8 mouse cellular contexts compared by ENCODE assay signal in genomic region chr5:111414192-111414591, GRCm38 (mm10). TPM values are rescaled to one million over a fixed set of nuclear protein-coding genes. Genes with fewer than 3 reads are reported as not detected.
A peak's percentile ranks its signal among the peaks of the same experiment; 100 is the strongest.
DNase-seq lines count a peak whose midpoint lies in the region; ATAC-seq and TF ChIP-seq lines count a peak whose summit lies in the region.

No protein-coding gene starts in this region.

- no peaks in the 10 kb centered on the region for H3K27me3 ChIP-seq in heart, adult 2 months (ENCODE audit: control insufficient read depth, insufficient read depth, low read length)
- peaks cover 24% of the 10 kb centered on the region for H3K27me3 ChIP-seq in kidney, embryonic 14.5 days (ENCODE audit: control insufficient read depth, insufficient read depth, low read length)
- no peaks in the 10 kb centered on the region for H3K27me3 ChIP-seq in liver, adult 2 months (ENCODE audit: control insufficient read depth, insufficient read depth, low read length)
- peaks cover 4% of the 10 kb centered on the region; the same call in 1 of the 2 replicates for H3K27me3 ChIP-seq in stomach, postnatal 0 days (ENCODE audit: control insufficient read depth, insufficient read depth, low read length)

- TF ChIP-seq POLR2A in heart, adult 2 months (IDR thresholded peaks at IDR 0.05; ENCODE audit: insufficient read depth, low read depth, low read length) = no peak
- no peak for TF ChIP-seq POLR2A in liver, adult 2 months (IDR thresholded peaks at IDR 0.05; ENCODE audit: extremely low read depth, insufficient read depth, low read length)

- intact Hi-C loops in heart, adult 2 months (cut with DNase I) = loop anchor here (1.0 to 10.0 kb wide), 3 partner anchors 158 to 481 kb away; no protein-coding TSS in a partner anchor

- H3K27ac ChIP-seq in heart, adult 2 months = no peak overlapping the region
- H3K27ac ChIP-seq in kidney, embryonic 14.5 days (ENCODE audit: low read depth, low read length) = no peak overlapping the region
- no peak overlapping the region for H3K27ac ChIP-seq in liver, adult 2 months (replicated peaks; ENCODE audit: insufficient read depth, low read depth, low read length)
- no peak overlapping the region for H3K27ac ChIP-seq in stomach, postnatal 0 days (replicated peaks)

- H3K9me3 ChIP-seq in kidney, embryonic 14.5 days (ENCODE audit: control insufficient read depth, low read length) = no peaks in the 10 kb centered on the region
- no peaks in the 10 kb centered on the region for H3K9me3 ChIP-seq in stomach, postnatal 0 days (ENCODE audit: control insufficient read depth, low read length)

- DNase-seq in cerebellum, adult 9-11 months = peak; percentile 18
- no peak for DNase-seq in cerebellum, adult 11-12 months
- peak; percentile 92 for DNase-seq in embryo, embryonic 11 days
- DNase-seq in heart, adult 2 months = peak; percentile 80 to 87
- DNase-seq in liver, adult 2 months (ENCODE audit: extremely low read depth, low read depth, low spot score) = peak; percentile 54
- DNase-seq in neural tube, embryonic 10.5 days (ENCODE audit: extremely low spot score, low spot score) = peak; percentile 75
- DNase-seq in stomach, postnatal 0 days (ENCODE audit: low spot score) = peak; percentile 81

- ATAC-seq in kidney, embryonic 14.5 days (ENCODE audit: low FRiP score, low TSS enrichment) = peak; percentile 34; the same call in 1 of the 2 replicates
- peak; percentile 27 for ATAC-seq in stomach, postnatal 0 days (ENCODE audit: low FRiP score, low TSS enrichment)

- no peak overlapping the region for H3K4me2 ChIP-seq in kidney, embryonic 14.5 days (replicated peaks; ENCODE audit: low read depth, low read length)
- no peak overlapping the region for H3K4me2 ChIP-seq in stomach, postnatal 0 days (replicated peaks; ENCODE audit: low read depth)

- peaks cover 2% of the 10 kb centered on the region for H3K4me1 ChIP-seq in heart, adult 2 months (ENCODE audit: control insufficient read depth, insufficient read depth, low read length)
- H3K4me1 ChIP-seq in kidney, embryonic 14.5 days (ENCODE audit: control insufficient read depth, insufficient read depth, low read length) = peaks cover 15% of the 10 kb centered on the region
- H3K4me1 ChIP-seq in liver, adult 2 months (ENCODE audit: control insufficient read depth, insufficient read depth, low read length) = no peaks in the 10 kb centered on the region; the same call in 1 of the 2 replicates
- peaks cover 6% of the 10 kb centered on the region for H3K4me1 ChIP-seq in stomach, postnatal 0 days (replicated peaks; ENCODE audit: control insufficient read depth, insufficient read depth)

- peaks cover 2% of the 10 kb centered on the region; the same call in 1 of the 2 replicates for H3K79me2 ChIP-seq in heart, adult 2 months (replicated peaks; ENCODE audit: control insufficient read depth, insufficient read depth, low read length)
- H3K79me2 ChIP-seq in liver, adult 2 months (ENCODE audit: control insufficient read depth, insufficient read depth, low read length) = peaks cover 19% of the 10 kb centered on the region

- no peaks in the 10 kb centered on the region for H3K36me3 ChIP-seq in heart, adult 2 months (ENCODE audit: control insufficient read depth, insufficient read depth, low read length)
- H3K36me3 ChIP-seq in kidney, embryonic 14.5 days (ENCODE audit: control insufficient read depth, insufficient read depth, low read length) = no peaks in the 10 kb centered on the region
- peaks cover 3% of the 10 kb centered on the region for H3K36me3 ChIP-seq in liver, adult 2 months (ENCODE audit: control insufficient read depth, insufficient read depth, low read length)
- H3K36me3 ChIP-seq in stomach, postnatal 0 days (ENCODE audit: control insufficient read depth, insufficient read depth, low read length) = no peaks in the 10 kb centered on the region

- no peak overlapping the region for H3K9ac ChIP-seq in heart, adult 2 months (ENCODE audit: low read depth, low read length)
- H3K9ac ChIP-seq in kidney, embryonic 14.5 days (ENCODE audit: low read depth, low read length) = no peak overlapping the region
- H3K9ac ChIP-seq in liver, adult 2 months (ENCODE audit: low read depth, low read length) = no peak overlapping the region
- no peak overlapping the region for H3K9ac ChIP-seq in stomach, postnatal 0 days (ENCODE audit: low read length)

- TF ChIP-seq CTCF in heart, adult 2 months (IDR thresholded peaks at IDR 0.05) = peak; percentile 90
- TF ChIP-seq CTCF in liver, adult 2 months (IDR thresholded peaks at IDR 0.05; ENCODE audit: low read depth, low read length) = peak; percentile 92
- peak; percentile 87 for TF ChIP-seq CTCF in stomach, postnatal 0 days (IDR thresholded peaks at IDR 0.05; ENCODE audit: low read depth)

- peak; percentile 78; the same call in 1 of the 2 replicates for TF ChIP-seq EP300 in heart, adult 2 months (IDR thresholded peaks at IDR 0.05; ENCODE audit: insufficient read depth, low read depth, low read length)
- no peak for TF ChIP-seq EP300 in stomach, postnatal 0 days (optimal IDR thresholded peaks at IDR 0.05)

- WGBS in heart, adult 2 months = 3% methylated on average over 5 of the region's 5 CpGs
- 0% methylated on average over 5 of the region's 5 CpGs for WGBS in kidney, embryonic 14.5 days
- 3% methylated on average over 5 of the region's 5 CpGs for WGBS in liver, adult 2 months
- WGBS in stomach, postnatal 0 days = 1% methylated on average over 5 of the region's 5 CpGs

- H3K4me3 ChIP-seq in heart, adult 2 months = no peak overlapping the region
- no peak overlapping the region for H3K4me3 ChIP-seq in kidney, embryonic 14.5 days (ENCODE audit: low read length)
- no peak overlapping the region for H3K4me3 ChIP-seq in liver, adult 2 months (ENCODE audit: insufficient read depth, low read depth, low read length)
- no peak overlapping the region for H3K4me3 ChIP-seq in stomach, postnatal 0 days (ENCODE audit: low read depth, low read length)

RNA-seq across cellular contexts. Expression of gene Mn1, which starts 3.0 kb away (rescaled TPM):
- total RNA-seq in heart, adult 2 months (2021) = 10 to 100 TPM; 18.7 to 23.9 TPM
- polyA plus RNA-seq in heart, adult 2 months (2012; rRNA removed) = 4.8 and 5.5 TPM in 2 replicates
- polyA plus RNA-seq in kidney, embryonic 14.5 days (2014; fragmentation: Nextera tagmentation; extraction: Ambion mirVana) = 5.1 and 6.9 TPM in 2 replicates
- 3.4 and 6.2 TPM in 2 replicates for total RNA-seq in liver, adult 2 months (2014; rRNA removed)
- 5.7 and 7.3 TPM in 2 replicates for polyA plus RNA-seq in liver, adult 2 months (2012; rRNA removed)
- polyA plus RNA-seq in stomach, postnatal 0 days (2015; fragmentation: Nextera tagmentation; extraction: Ambion mirVana) = 4.9 and 5.6 TPM in 2 replicates
